Mouse (Mus musculus): Measurements from ENCODE around the gene Fam210b. TPM values are rescaled to one million over a fixed set of nuclear protein-coding genes. Genes with fewer than 3 reads are reported as not detected.
A peak's percentile ranks its signal among the peaks of the same experiment; 100 is the strongest.

Gene Fam210b
- polyA plus RNA-seq, 1 experiment from 2014 or later = 42.2 TPM

DNA sequence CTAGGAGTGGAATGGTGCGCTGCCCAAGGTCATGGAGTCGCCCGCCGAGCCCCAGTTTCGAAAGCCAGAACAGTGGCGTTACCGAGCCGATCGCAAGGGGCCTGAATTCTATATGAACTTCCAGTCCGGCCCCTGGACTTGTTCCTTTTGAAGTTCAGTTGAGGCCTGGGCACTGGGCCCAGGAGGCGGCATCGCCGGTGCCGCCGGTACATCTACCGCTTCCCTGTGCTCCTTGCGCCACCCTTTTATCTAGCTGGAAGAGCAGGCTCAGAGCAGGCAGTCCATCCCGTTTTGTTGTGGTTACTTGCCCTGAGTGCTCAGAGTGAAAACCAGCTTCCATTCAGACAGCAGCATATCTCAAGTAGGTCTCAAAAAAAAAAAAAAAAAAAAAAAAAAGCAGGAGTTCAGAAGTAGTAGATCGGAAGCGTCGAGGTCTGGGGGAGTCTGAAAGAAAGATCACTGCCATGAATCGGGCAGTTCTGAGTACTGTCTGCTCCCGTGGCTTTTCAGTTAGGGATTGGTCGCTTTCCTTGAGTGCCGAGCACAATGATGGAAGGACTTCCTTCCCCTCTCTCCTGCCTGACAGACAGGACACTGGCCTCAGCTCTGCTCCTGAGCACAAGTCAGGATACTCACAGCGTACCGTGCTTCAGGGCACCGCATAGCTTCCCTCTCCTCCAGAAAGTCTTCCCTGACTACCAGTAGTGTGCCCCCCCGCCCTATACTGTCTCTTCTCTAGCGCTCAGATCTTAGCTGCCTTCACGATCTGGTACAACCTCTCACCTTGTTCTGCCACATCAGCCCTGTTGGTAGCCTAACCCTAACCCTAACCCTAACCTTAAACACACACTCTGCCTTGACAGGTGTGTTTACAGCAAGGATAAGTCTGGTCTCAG, 917 bp downstream of the Fam210b start:
- WGBS = 8% methylated on average over 31 of the region's 31 CpGs
- Histone ChIP-seq H3K27ac (ENCODE audit: low read depth, low read length) (no peak overlapping the region), H3K4me2 (ENCODE audit: low read depth) (peak overlapping the region; percentile 96), H3K9me3 (ENCODE audit: control insufficient read depth, low read length) (no peaks in the 10 kb centered on the region), H3K4me3 (ENCODE audit: low read depth, low read length) (peak overlapping the region; percentile 73), H3K27me3 (ENCODE audit: control insufficient read depth, insufficient read depth, low read length) (no peaks in the 10 kb centered on the region), H3K4me1 (ENCODE audit: control insufficient read depth, insufficient read depth, low read length) (peaks cover 3% of the 10 kb centered on the region; the same call in 1 of the 2 replicates), H3K9ac (ENCODE audit: low read length) (peak overlapping the region; percentile 71), H3K36me3 (ENCODE audit: control insufficient read depth, insufficient read depth, low read length) (no peaks in the 10 kb centered on the region)
- peak; percentile 38 for DNase-seq (ENCODE audit: low spot score)
- no peak for ATAC-seq (ENCODE audit: insufficient read depth, low FRiP score, low TSS enrichment)

DNA sequence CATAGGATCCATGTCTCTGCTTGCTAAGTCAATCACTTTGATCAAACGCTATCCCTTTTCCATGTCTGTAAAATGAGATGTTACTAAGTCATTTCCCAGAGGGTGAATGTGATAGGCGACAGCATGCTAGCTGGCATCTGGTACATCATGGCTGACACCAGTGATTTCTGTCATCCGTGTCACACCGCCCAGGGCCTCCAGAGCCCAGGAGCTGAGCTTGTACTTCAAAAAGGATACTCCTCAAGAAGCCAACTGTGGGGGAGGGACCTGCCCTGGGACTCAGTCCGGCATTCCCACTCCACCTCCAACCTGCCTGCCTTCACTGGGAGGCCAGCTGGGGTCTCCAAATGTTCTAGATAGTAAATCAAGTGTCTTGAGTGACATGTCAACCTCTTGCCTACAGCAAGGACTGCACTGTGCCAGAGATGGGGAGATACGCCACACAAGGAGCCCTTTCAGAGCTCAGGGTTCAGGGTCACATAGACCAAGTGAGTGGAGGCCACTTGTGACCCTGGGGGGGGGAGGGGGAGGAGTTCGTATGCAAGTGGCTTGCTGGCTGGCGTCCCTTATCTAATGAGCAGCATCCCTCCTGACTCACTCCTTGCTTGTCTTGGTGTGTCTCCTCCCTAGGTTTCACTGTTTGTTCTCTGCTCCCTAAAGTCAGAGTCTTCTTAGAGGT, 1.7 kb downstream of the Fam210b start:
- H3K4me2 ChIP-seq (ENCODE audit: low read depth) = peak overlapping the region; percentile 96
- DNase-seq (ENCODE audit: low spot score) = no peak
- WGBS = 56% methylated on average over 8 of the region's 8 CpGs
- H3K4me1 ChIP-seq (ENCODE audit: control insufficient read depth, insufficient read depth, low read length) = peaks cover 3% of the 10 kb centered on the region; the same call in 1 of the 2 replicates
- no peaks in the 10 kb centered on the region for H3K36me3 ChIP-seq (ENCODE audit: control insufficient read depth, insufficient read depth, low read length)
- H3K27ac ChIP-seq (ENCODE audit: low read depth, low read length) = no peak overlapping the region
- no peak overlapping the region; the same call in none of the 2 replicates for H3K9ac ChIP-seq (ENCODE audit: low read length)
- peak overlapping the region; percentile 73 for H3K4me3 ChIP-seq (ENCODE audit: low read depth, low read length)
- H3K9me3 ChIP-seq (ENCODE audit: control insufficient read depth, low read length) = no peaks in the 10 kb centered on the region
- H3K27me3 ChIP-seq (ENCODE audit: control insufficient read depth, insufficient read depth, low read length) = no peaks in the 10 kb centered on the region
- ATAC-seq (ENCODE audit: insufficient read depth, low FRiP score, low TSS enrichment) = no peak

DNA sequence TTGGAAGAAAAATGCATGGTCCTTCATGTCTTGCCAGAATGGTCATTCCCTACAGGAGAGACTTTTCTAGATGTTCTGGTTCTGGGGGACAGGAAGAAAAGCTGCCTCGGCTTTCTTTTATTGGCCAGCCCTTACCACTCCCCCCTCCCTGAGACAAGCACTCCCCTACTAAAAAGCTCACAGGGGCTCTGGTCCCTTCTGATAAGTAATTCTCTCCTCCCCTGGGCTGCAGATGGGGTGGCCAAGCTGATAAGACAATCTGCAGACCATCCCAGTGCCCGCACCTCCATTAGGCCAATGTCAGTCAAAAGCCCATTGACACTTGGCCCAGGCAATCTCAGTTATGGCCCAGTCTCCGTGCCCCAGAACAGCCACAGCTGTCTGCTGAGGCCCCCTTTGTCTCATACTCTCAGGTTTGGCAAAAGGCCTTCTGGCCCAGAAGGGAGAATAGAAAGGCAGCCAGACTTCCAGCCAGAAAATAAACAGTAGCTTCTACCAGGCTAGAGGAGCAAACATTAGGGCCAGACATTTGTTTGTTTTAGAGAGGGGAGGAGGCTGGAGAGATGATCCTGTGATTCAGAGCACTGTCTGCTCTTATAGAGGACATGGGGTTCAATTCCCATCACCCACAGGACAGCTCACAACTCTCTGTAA, 3.1 kb downstream of the Fam210b start:
- Histone ChIP-seq H3K4me2 (ENCODE audit: low read depth) (0 out of 2 replicates have a peak overlapping the region, but pooled peaks have one; percentile 6), H3K27ac (ENCODE audit: low read depth, low read length) (no peak overlapping the region), H3K27me3 (ENCODE audit: control insufficient read depth, insufficient read depth, low read length) (no peaks in the 10 kb centered on the region), H3K36me3 (ENCODE audit: control insufficient read depth, insufficient read depth, low read length) (no peaks in the 10 kb centered on the region), H3K9ac (ENCODE audit: low read length) (no peak overlapping the region), H3K4me1 (ENCODE audit: control insufficient read depth, insufficient read depth, low read length) (peaks cover 6% of the 10 kb centered on the region; the same call in 1 of the 2 replicates), H3K9me3 (ENCODE audit: control insufficient read depth, low read length) (no peaks in the 10 kb centered on the region), H3K4me3 (ENCODE audit: low read depth, low read length) (no peak overlapping the region)
- no peak for ATAC-seq (ENCODE audit: insufficient read depth, low FRiP score, low TSS enrichment)
- WGBS = 55% methylated on average over 3 of the region's 3 CpGs
- no peak for DNase-seq (ENCODE audit: low spot score)

DNA sequence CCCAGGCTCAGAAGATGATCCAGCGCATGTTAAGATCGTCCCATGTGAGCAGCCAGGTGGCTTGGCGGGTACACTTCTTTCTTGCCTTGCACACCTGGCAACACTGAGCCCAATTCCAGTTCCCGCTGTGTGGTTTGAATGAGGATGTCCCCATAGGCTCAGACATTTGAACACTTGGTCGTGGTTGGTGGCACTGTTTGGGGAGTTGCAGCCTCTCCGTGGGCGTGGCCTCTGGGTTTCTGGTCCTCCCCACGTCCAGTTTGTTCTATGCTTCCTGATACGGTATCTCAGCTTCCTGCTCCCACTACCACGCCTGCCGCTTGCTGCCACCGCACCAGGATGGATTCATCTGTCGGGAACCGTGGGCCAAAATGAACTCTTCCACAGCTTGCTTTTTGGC, 4.4 kb downstream of the Fam210b start:
- H3K4me3 ChIP-seq (ENCODE audit: low read depth, low read length) = no peak overlapping the region
- no peaks in the 10 kb centered on the region for H3K36me3 ChIP-seq (ENCODE audit: control insufficient read depth, insufficient read depth, low read length)
- H3K9ac ChIP-seq (ENCODE audit: low read length) = no peak overlapping the region
- H3K27me3 ChIP-seq (ENCODE audit: control insufficient read depth, insufficient read depth, low read length) = no peaks in the 10 kb centered on the region
- H3K4me2 ChIP-seq (ENCODE audit: low read depth) = no peak overlapping the region
- H3K4me1 ChIP-seq (ENCODE audit: control insufficient read depth, insufficient read depth, low read length) = peaks cover 6% of the 10 kb centered on the region; the same call in 1 of the 2 replicates
- ATAC-seq (ENCODE audit: insufficient read depth, low FRiP score, low TSS enrichment) (no peak), DNase-seq (ENCODE audit: low spot score) (no peak)
- H3K9me3 ChIP-seq (ENCODE audit: control insufficient read depth, low read length) = no peaks in the 10 kb centered on the region
- H3K27ac ChIP-seq (ENCODE audit: low read depth, low read length) = no peak overlapping the region
- 76% methylated on average over 14 of the region's 14 CpGs for WGBS

DNA sequence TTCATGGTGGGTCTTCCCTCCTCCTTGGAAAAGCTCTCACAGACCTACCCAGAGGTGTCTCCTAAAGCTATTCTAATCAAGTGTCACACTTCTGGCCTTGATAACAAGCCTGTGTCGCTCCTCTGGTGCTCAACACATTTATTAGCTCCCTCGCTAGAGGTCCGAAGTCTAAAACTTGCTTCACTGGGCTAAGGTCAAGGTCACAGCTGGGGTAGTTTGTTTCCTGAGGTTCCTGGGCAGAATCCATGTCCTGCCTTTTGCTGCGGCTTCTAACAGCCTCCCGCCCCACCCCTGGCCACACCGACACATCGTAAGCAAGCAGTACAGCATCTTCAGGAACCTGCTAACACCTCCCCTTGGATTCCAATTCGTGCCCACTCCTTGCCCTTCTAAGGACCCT, 5.4 kb downstream of the Fam210b start:
- H3K4me3 ChIP-seq (ENCODE audit: low read depth, low read length) = no peak overlapping the region
- H3K9ac ChIP-seq (ENCODE audit: low read length) = no peak overlapping the region
- DNase-seq (ENCODE audit: low spot score) (no peak), ATAC-seq (ENCODE audit: insufficient read depth, low FRiP score, low TSS enrichment) (no peak)
- no peak overlapping the region for H3K27ac ChIP-seq (ENCODE audit: low read depth, low read length)
- H3K4me2 ChIP-seq (ENCODE audit: low read depth) = no peak overlapping the region
- no peaks in the 10 kb centered on the region for H3K36me3 ChIP-seq (ENCODE audit: control insufficient read depth, insufficient read depth, low read length)
- 76% methylated on average over 8 of the region's 8 CpGs for WGBS
- peaks cover 6% of the 10 kb centered on the region; the same call in 1 of the 2 replicates for H3K4me1 ChIP-seq (ENCODE audit: control insufficient read depth, insufficient read depth, low read length)
- H3K9me3 ChIP-seq (ENCODE audit: control insufficient read depth, low read length) = no peaks in the 10 kb centered on the region
- H3K27me3 ChIP-seq (ENCODE audit: control insufficient read depth, insufficient read depth, low read length) = no peaks in the 10 kb centered on the region

DNA sequence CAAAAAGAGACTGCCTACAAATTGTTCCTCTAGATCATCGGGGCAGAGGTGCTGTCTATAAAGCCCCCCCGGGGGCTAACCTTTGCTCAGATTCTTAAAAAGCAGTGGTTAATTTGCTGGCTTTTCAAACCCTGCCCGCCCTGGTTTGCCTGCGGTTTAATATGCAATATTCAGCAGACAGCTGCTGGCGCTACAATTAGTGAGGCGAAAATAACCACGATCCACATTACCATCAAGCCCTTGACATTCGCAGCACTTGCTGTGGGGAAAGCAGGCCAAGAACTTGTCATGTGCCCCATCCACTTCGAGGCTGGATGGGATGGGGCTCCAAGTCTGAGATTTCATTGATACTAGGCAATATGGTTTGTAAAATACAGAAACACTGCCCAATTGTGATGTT, 7.9 kb downstream of the Fam210b start:
- Histone ChIP-seq H3K4me3 (ENCODE audit: low read depth, low read length) (no peak overlapping the region), H3K9ac (ENCODE audit: low read length) (no peak overlapping the region), H3K27ac (ENCODE audit: low read depth, low read length) (no peak overlapping the region), H3K27me3 (ENCODE audit: control insufficient read depth, insufficient read depth, low read length) (no peaks in the 10 kb centered on the region), H3K4me1 (ENCODE audit: control insufficient read depth, insufficient read depth, low read length) (peaks cover 2% of the 10 kb centered on the region; the same call in 1 of the 2 replicates), H3K36me3 (ENCODE audit: control insufficient read depth, insufficient read depth, low read length) (peaks cover 9% of the 10 kb centered on the region), H3K9me3 (ENCODE audit: control insufficient read depth, low read length) (no peaks in the 10 kb centered on the region), H3K4me2 (ENCODE audit: low read depth) (no peak overlapping the region)
- no peak for DNase-seq (ENCODE audit: low spot score)
- WGBS = 78% methylated on average over 9 of the region's 9 CpGs
- no peak for ATAC-seq (ENCODE audit: insufficient read depth, low FRiP score, low TSS enrichment)

DNA sequence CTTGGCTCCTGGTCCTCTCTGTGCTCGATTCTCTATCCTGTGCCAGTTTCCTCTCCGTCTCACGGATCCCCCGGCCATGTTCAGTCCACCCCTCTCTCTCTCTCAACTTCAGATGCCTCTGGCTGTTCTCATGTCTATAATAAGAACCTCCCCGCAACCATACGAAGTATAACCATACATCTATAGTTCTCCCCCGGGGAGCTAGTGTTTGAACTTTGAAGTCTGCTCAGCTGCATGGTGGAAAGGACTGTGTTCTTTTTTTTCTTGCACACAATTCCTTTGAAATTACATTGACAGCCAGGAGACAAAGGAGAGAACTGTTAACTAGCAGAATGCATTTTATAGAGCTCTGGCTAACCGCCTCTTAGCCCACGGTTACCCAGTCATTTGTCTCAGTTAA, 9.4 kb downstream of the Fam210b start:
- no peak overlapping the region for H3K9ac ChIP-seq (ENCODE audit: low read length)
- peaks cover 16% of the 10 kb centered on the region for H3K36me3 ChIP-seq (ENCODE audit: control insufficient read depth, insufficient read depth, low read length)
- H3K27me3 ChIP-seq (ENCODE audit: control insufficient read depth, insufficient read depth, low read length) = no peaks in the 10 kb centered on the region
- WGBS = 66% methylated on average over 9 of the region's 9 CpGs
- H3K9me3 ChIP-seq (ENCODE audit: control insufficient read depth, low read length) = no peaks in the 10 kb centered on the region
- no peak overlapping the region for H3K4me2 ChIP-seq (ENCODE audit: low read depth)
- H3K27ac ChIP-seq (ENCODE audit: low read depth, low read length) = no peak overlapping the region
- peaks cover 2% of the 10 kb centered on the region; the same call in 1 of the 2 replicates for H3K4me1 ChIP-seq (ENCODE audit: control insufficient read depth, insufficient read depth, low read length)
- ATAC-seq (ENCODE audit: insufficient read depth, low FRiP score, low TSS enrichment) (no peak), DNase-seq (ENCODE audit: low spot score) (no peak)
- H3K4me3 ChIP-seq (ENCODE audit: low read depth, low read length) = no peak overlapping the region

DNA sequence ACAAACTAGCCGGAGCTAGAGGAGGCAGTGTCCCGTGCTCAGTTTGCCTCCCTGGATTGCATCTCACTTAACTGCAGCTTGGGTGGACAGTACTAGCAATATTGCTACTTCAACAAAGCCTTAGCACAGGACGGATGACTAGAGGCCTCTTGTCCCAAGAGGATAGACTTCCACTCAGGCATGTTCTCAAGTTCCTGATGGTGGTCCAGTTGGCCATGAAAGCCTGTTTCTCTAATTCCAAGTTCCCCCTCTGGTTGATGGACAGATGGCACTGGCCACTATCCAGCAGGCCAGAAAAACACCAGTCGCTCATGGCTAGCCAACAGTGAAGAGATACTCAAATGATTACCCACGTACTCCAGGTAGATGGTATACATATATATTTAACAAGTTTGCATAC, 10.5 kb downstream of the Fam210b start:
- WGBS = 86% methylated on average over 5 of the region's 5 CpGs
- H3K4me1 ChIP-seq (ENCODE audit: control insufficient read depth, insufficient read depth, low read length) = peaks cover 2% of the 10 kb centered on the region; the same call in 1 of the 2 replicates
- H3K4me3 ChIP-seq (ENCODE audit: low read depth, low read length) = no peak overlapping the region
- H3K27me3 ChIP-seq (ENCODE audit: control insufficient read depth, insufficient read depth, low read length) = no peaks in the 10 kb centered on the region
- no peak overlapping the region for H3K9ac ChIP-seq (ENCODE audit: low read length)
- ATAC-seq (ENCODE audit: insufficient read depth, low FRiP score, low TSS enrichment) (no peak), DNase-seq (ENCODE audit: low spot score) (no peak)
- H3K4me2 ChIP-seq (ENCODE audit: low read depth) = no peak overlapping the region
- H3K27ac ChIP-seq (ENCODE audit: low read depth, low read length) = no peak overlapping the region
- peaks cover 18% of the 10 kb centered on the region for H3K36me3 ChIP-seq (ENCODE audit: control insufficient read depth, insufficient read depth, low read length)
- H3K9me3 ChIP-seq (ENCODE audit: control insufficient read depth, low read length) = no peaks in the 10 kb centered on the region

All from neural tube, embryonic 11.5 days (tissue).